Mouse (Mus musculus) ovary, adult 18-20 months (tissue): ENCODE results near the gene Gm20816.
"Not testable (repeated sequence)": the region's sequence is repeated elsewhere in the genome, so short reads cannot be mapped to it uniquely, and the experiment has no call there.

Experiments used
- DNase-seq: peaks from one replicate; pipeline ENCODE4 v3.0.0; 2022; ENCODE audit warnings: low spot score, mixed read lengths

Gm20816 gene

DNA sequence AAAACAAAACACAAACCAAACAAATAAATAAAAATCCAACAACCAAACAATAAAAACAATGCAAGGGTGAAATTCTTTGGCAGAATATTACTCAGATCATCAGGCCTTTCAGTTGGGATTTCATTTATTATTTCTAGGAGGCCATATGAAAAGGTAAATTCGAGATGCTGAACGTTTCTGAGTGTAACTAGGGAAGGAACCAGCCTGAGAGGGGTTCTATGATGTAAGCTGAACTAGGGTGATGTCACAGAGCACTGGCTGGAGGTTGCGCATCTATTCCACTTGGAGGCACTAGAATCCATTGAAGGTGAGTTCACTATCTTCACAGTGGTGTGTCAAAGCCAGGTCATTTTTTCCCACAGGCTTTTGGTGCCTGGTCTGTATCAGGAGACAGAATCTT lies at the start of gene Gm20816:
Gm20816 (plus strand) TSS at position 301 of the 400 bp plus-strand sequence.
- not testable (repeated sequence) for DNase-seq
